Mouse (Mus musculus): ENCODE results near the gene Sptb. TPM values are rescaled to one million over a fixed set of nuclear protein-coding genes. Genes with fewer than 3 reads are reported as not detected.

Gene Sptb
- polyA plus RNA-seq, 2 experiments: 39.7 to 59.4 TPM

- 18% methylated on average over 7 of the region's 7 CpGs for WGBS (ENCODE audit: insufficient replicate concordance)
- Histone ChIP-seq H3K4me3 (ENCODE audit: insufficient read depth in 1 of 2, low read depth in 2 of 2, low read length in 2 of 2) (no peak overlapping the region), H3K9me3 (ENCODE audit: control insufficient read depth, low read length) (no peaks in the 10 kb centered on the region), H3K27me3 (ENCODE audit: control insufficient read depth, insufficient read depth, low read length) (no peaks in the 10 kb centered on the region), H3K4me2 (ENCODE audit: low read depth) (no peak overlapping the region), H3K36me3 (replicated peaks; ENCODE audit: control insufficient read depth, insufficient read depth, low read depth) (no peaks in the 10 kb centered on the region), H3K4me1 (replicated peaks; ENCODE audit: control insufficient read depth in 2 of 2, insufficient read depth in 2 of 2, low read length in 1 of 2) (peaks cover 0 to 15% of the 10 kb centered on the region in 2 experiments; a peak in 3 of 4 replicates), H3K27ac (no peak overlapping the region), H3K9ac (replicated peaks) (no peak overlapping the region)
- TF ChIP-seq EP300 (IDR thresholded peaks at IDR 0.05; ENCODE audit: low read depth) (no peak), CTCF (IDR thresholded peaks at IDR 0.05; ENCODE audit: low read depth) (no peak)
- no peak for ATAC-seq (ENCODE audit: insufficient read depth)
- no peak for DNase-seq (ENCODE audit: low read depth in 3 of 3, low spot score in 3 of 3)
Observed at GRCm38 (mm10) chr12:76548082-76548423, 162.3 kb downstream of the Sptb start.

DNA sequence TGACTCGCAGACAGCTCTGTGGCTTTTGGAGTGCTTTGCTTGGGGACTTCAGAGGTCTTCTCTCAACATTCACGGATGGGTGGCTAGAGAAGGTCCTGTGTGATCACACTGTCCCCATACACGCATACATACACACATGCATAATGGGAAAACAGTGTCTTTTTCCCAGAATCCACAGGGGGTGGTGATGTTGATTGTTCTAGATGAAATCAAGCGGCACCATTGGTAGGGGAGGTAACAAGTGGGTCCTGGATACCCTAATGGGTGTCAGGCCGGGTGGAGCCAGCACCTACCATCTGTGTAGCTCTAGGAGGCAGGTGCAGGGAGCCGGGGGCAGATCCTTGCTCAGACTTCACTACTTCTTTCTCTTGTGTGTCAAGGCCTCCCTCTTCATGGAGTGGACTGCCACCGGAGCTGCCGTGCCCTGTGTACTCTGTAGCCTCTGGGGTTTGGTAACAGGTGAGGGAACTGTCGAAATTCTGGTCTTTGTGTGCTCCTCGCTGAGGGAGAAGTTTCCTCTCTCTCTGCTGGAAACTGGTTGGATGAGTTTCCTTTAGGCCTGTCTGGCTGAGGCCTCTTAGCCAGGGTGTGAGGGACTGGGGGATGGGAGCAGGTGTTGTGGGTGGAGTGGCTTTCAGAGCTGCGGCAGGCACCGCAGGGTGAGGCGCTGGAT lies 162.8 kb downstream of the Sptb start:
- no peak for TF ChIP-seq EP300 (IDR thresholded peaks at IDR 0.05; ENCODE audit: low read depth)
- TF ChIP-seq CTCF (IDR thresholded peaks at IDR 0.05; ENCODE audit: low read depth): no peak
- no peak overlapping the region for H3K9ac ChIP-seq (replicated peaks)
- ATAC-seq (ENCODE audit: insufficient read depth): 0 out of 2 replicates have a peak, but pooled peaks have one; percentile 15
- H3K4me1 ChIP-seq (replicated peaks; ENCODE audit: control insufficient read depth in 2 of 2, insufficient read depth in 2 of 2, low read length in 1 of 2): peaks cover 0 to 13% of the 10 kb centered on the region in 2 experiments; a peak in 3 of 4 replicates
- no peak for DNase-seq (ENCODE audit: low read depth in 3 of 3, low spot score in 3 of 3)
- no peaks in the 10 kb centered on the region for H3K36me3 ChIP-seq (replicated peaks; ENCODE audit: control insufficient read depth, insufficient read depth, low read depth)
- no peaks in the 10 kb centered on the region for H3K27me3 ChIP-seq (ENCODE audit: control insufficient read depth, insufficient read depth, low read length)
- no peak overlapping the region for H3K27ac ChIP-seq
- no peaks in the 10 kb centered on the region for H3K9me3 ChIP-seq (ENCODE audit: control insufficient read depth, low read length)
- no peak overlapping the region for H3K4me3 ChIP-seq (ENCODE audit: insufficient read depth in 1 of 2, low read depth in 2 of 2, low read length in 2 of 2)
- H3K4me2 ChIP-seq (ENCODE audit: low read depth): peak overlapping the region; percentile 14; the same call in 1 of the 2 replicates
- 50% methylated on average over 13 of the region's 13 CpGs for WGBS (ENCODE audit: insufficient replicate concordance)

DNA sequence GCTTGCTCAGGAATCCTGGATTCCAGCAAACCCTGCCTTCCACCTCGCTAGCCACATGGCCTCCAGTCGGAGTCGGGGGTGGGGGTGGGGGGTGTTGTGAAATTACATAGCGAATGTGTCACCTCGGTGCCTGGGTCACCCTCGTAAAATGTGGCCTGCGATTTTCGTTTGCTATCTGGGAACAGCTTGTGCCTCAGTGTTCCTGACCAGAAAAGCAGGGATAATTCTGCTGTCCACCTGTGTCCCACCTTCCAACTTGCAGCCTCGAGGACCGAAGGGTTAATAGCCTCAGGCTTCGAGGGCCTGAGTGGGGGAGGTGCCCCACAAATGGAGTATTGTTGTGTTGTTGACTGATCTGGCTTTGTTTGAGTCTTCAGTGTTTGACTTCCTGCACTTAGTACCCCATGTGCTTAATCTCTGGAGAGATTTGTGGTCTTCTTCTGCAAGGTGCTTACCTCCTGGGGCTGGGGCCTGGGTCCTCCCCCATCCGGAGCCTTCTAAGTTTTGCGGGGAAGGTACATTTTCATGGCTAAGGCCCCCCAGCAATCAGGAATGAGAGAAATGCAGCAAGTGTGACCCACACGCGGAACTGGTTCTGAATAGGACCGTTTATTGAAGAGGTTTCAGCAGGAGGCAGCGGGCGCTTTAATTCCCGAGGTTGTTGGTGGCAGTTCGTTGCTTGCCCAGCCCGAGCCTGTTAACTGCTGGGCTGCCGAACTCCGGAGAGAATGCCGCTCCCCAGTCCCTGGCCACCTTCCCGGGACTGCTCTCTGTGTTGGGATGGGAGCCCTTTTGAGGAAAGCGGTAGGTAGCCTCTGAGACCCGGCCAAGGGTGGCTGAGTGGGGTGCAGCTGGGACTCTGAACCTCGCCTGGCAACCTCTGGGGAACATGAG lies 163.7 kb downstream of the Sptb start:
- Histone ChIP-seq H3K4me3 (ENCODE audit: insufficient read depth in 1 of 2, low read depth in 2 of 2, low read length in 2 of 2) (no peak overlapping the region), H3K27me3 (ENCODE audit: control insufficient read depth, insufficient read depth, low read length) (no peaks in the 10 kb centered on the region), H3K36me3 (replicated peaks; ENCODE audit: control insufficient read depth, insufficient read depth, low read depth) (no peaks in the 10 kb centered on the region), H3K4me1 (replicated peaks; ENCODE audit: control insufficient read depth in 2 of 2, insufficient read depth in 2 of 2, low read length in 1 of 2) (peaks cover 0 to 12% of the 10 kb centered on the region in 2 experiments; a peak in 3 of 4 replicates), H3K9me3 (ENCODE audit: control insufficient read depth, low read length) (no peaks in the 10 kb centered on the region), H3K27ac (no peak overlapping the region), H3K4me2 (ENCODE audit: low read depth) (peak overlapping the region; percentile 32; the same call in 1 of the 2 replicates), H3K9ac (replicated peaks) (no peak overlapping the region)
- no peak for TF ChIP-seq EP300 (IDR thresholded peaks at IDR 0.05; ENCODE audit: low read depth)
- no peak for TF ChIP-seq CTCF (IDR thresholded peaks at IDR 0.05; ENCODE audit: low read depth)
- 26% methylated on average over 28 of the region's 28 CpGs for whole genome bisulfite sequencing (ENCODE audit: insufficient replicate concordance)
- no peak for ATAC-seq (ENCODE audit: insufficient read depth)
- DNase-seq (ENCODE audit: low read depth in 3 of 3, low spot score in 3 of 3): no peak

DNA sequence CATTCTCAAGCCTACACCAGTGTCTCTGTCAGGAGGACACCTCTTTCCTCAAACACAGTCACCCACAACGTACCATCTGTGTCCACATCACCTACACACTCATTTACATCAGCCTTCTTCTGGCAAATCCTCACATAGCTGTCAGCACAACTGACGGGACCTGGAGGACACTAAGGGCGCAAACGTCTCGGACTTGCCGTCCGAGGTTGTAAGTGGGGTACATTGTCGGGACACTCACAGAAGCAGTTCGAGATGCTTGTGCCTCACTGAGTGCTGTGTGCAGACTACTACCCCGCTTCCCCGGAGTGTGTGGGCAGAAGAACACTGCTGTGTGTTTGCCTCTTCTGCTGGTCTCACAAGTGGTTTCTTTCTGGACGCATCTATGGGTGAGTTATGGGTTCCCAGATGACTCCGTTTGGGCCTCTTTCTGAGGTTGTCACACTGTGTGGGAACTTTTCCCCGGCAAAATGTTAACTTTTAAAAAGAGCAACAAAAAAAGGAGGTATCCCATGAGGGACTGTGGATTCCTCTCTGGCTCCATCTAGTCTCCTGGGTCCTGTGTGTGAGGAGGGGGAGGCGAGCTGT lies 164.5 kb downstream of the Sptb start:
- no peaks in the 10 kb centered on the region for H3K36me3 ChIP-seq (replicated peaks; ENCODE audit: control insufficient read depth, insufficient read depth, low read depth)
- WGBS (ENCODE audit: insufficient replicate concordance): 56% methylated on average over 15 of the region's 15 CpGs
- DNase-seq (ENCODE audit: low read depth in 3 of 3, low spot score in 3 of 3) (no peak), ATAC-seq (ENCODE audit: insufficient read depth) (no peak)
- no peak overlapping the region; the same call in 1 of the 2 replicates for H3K4me2 ChIP-seq (ENCODE audit: low read depth)
- TF ChIP-seq EP300 (IDR thresholded peaks at IDR 0.05; ENCODE audit: low read depth) (no peak), CTCF (IDR thresholded peaks at IDR 0.05; ENCODE audit: low read depth) (no peak)
- no peaks in the 10 kb centered on the region for H3K9me3 ChIP-seq (ENCODE audit: control insufficient read depth, low read length)
- H3K4me1 ChIP-seq (replicated peaks; ENCODE audit: control insufficient read depth in 2 of 2, insufficient read depth in 2 of 2, low read length in 1 of 2): peaks cover 0 to 15% of the 10 kb centered on the region in 2 experiments; a peak in 3 of 4 replicates
- no peak overlapping the region for H3K4me3 ChIP-seq (ENCODE audit: insufficient read depth in 1 of 2, low read depth in 2 of 2, low read length in 2 of 2)
- no peak overlapping the region for H3K9ac ChIP-seq (replicated peaks)
- H3K27me3 ChIP-seq (ENCODE audit: control insufficient read depth, insufficient read depth, low read length): no peaks in the 10 kb centered on the region
- H3K27ac ChIP-seq: no peak overlapping the region

Data from liver, embryonic 14.5 days (tissue).